Mouse (Mus musculus) liver, adult (tissue): Measurements from ENCODE around the gene Cd80.

ENCODE experiments used
- GATA4 ChIP-seq: IDR thresholded peaks from 2 replicates; pipeline ENCODE4 v1.6.1; 2014; ENCODE audit warnings: mild to moderate bottlenecking, low read length; ENCODE audit not compliant: insufficient replicate concordance

Gene Cd80

GRCm38 (mm10) chr16:38476312-38477240 lies 21.2 kb downstream of the Cd80 start:
- no peak for TF ChIP-seq GATA4

GRCm38 (mm10) chr16:38478296-38478695 lies 22.9 kb downstream of the Cd80 start:
- no peak for TF ChIP-seq GATA4

GRCm38 (mm10) chr16:38481327-38481726 lies 26.0 kb downstream of the Cd80 start:
- no peak for TF ChIP-seq GATA4

- no peak for TF ChIP-seq GATA4
These were observed 27.6 kb downstream of the Cd80 start for GRCm38 (mm10) chr16:38482780-38483562.

- TF ChIP-seq GATA4, result no peak
These were observed 28.4 kb downstream of the Cd80 start for GRCm38 (mm10) chr16:38483582-38484309.

- TF ChIP-seq GATA4, result no peak
These were observed 37.2 kb downstream of the Cd80 start for GRCm38 (mm10) chr16:38492551-38492950.

- no peak for TF ChIP-seq GATA4
These were observed 38.5 kb downstream of the Cd80 start for GRCm38 (mm10) chr16:38493890-38494289.

GRCm38 (mm10) chr16:38496604-38497140 lies 41.3 kb downstream of the Cd80 start:
- no peak for TF ChIP-seq GATA4

GRCm38 (mm10) chr16:38502469-38502868 lies 47.1 kb downstream of the Cd80 start:
- TF ChIP-seq GATA4, result no peak

- TF ChIP-seq GATA4, result no peak
These were observed 48.2 kb downstream of the Cd80 start for GRCm38 (mm10) chr16:38503528-38503927.

GRCm38 (mm10) chr16:38506041-38506634 lies 50.8 kb downstream of the Cd80 start:
- no peak for TF ChIP-seq GATA4

GRCm38 (mm10) chr16:38510846-38511245 lies 55.5 kb downstream of the Cd80 start:
- TF ChIP-seq GATA4, result no peak

- no peak for TF ChIP-seq GATA4
These were observed 63.8 kb downstream of the Cd80 start for GRCm38 (mm10) chr16:38519140-38519539.

GRCm38 (mm10) chr16:38521211-38521987 lies 66.0 kb downstream of the Cd80 start:
- no peak for TF ChIP-seq GATA4
